Mouse (Mus musculus) neural tube, embryonic 11.5 days (tissue): Measurements from ENCODE around the gene Zfp668. TPM values are rescaled to one million over a fixed set of nuclear protein-coding genes. Genes with fewer than 3 reads are reported as not detected.

Source experiments
- polyA plus RNA-seq: library from polyadenylated mRNA; unstranded; fragments of >200 nt; fragmentation: Nextera tagmentation; extraction: Ambion mirVana; gene quantifications from 2 replicates; pipeline ENCODE4 v1.2.1, GENCODE M21; 2014

The Zfp668 gene
- polyA plus RNA-seq, 1 experiment from 2014 or later, result 26.6 TPM

Other genes with a start within 250 kb of the Zfp668 start
- gene Bcl7c, start 167.9 kb downstream of the Zfp668 start, polyA plus RNA-seq, result 54.5 and 55.5 TPM in 2 replicates
- 6.0 and 8.8 TPM in 2 replicates for gene Ctf1, start 164.1 kb downstream of the Zfp668 start, polyA plus RNA-seq
- gene Ctf2, start 144.7 kb downstream of the Zfp668 start, polyA plus RNA-seq, result 0.18 TPM in 1 of 2 replicates, not detected in the other
- 6.7 and 7.7 TPM in 2 replicates for gene Fbxl19, start 132.3 kb downstream of the Zfp668 start, polyA plus RNA-seq
- gene Orai3, start 107.0 kb downstream of the Zfp668 start, polyA plus RNA-seq, result 5.5 and 6.5 TPM in 2 replicates
- 27.2 and 28.5 TPM in 2 replicates for gene Setd1a, start 100.2 kb downstream of the Zfp668 start, polyA plus RNA-seq
- not detected in 2 replicates for gene Gm49388, start 91.2 kb downstream of the Zfp668 start, polyA plus RNA-seq
- 7.1 and 8.3 TPM in 2 replicates for gene Hsd3b7, start 76.2 kb downstream of the Zfp668 start, polyA plus RNA-seq
- gene Stx4a, start 52.5 kb downstream of the Zfp668 start, polyA plus RNA-seq, result 10.4 and 10.7 TPM in 2 replicates
- gene Stx1b, start 52.3 kb downstream of the Zfp668 start, polyA plus RNA-seq, result 7.8 and 8.1 TPM in 2 replicates
- gene Zfp646, start 607 bp downstream of the Zfp668 start, polyA plus RNA-seq, result 19.8 and 21.9 TPM in 2 replicates
- 0.46 and 0.61 TPM in 2 replicates for gene Prss53, start 14.1 kb upstream of the Zfp668 start, polyA plus RNA-seq
- not detected in 2 replicates for gene Gm21974, start 18.6 kb upstream of the Zfp668 start, polyA plus RNA-seq
- 53.9 and 59.6 TPM in 2 replicates for gene Vkorc1, start 18.8 kb upstream of the Zfp668 start, polyA plus RNA-seq
- 99.7 and 109 TPM in 2 replicates for gene Bckdk, start 27.3 kb upstream of the Zfp668 start, polyA plus RNA-seq
- 52.3 and 56.6 TPM in 2 replicates for gene Kat8, start 35.7 kb upstream of the Zfp668 start, polyA plus RNA-seq
- gene Prss8, start 53.3 kb upstream of the Zfp668 start, polyA plus RNA-seq, result 1.6 and 2.0 TPM in 2 replicates
- 11.6 and 11.7 TPM in 2 replicates for gene Prss36, start 69.9 kb upstream of the Zfp668 start, polyA plus RNA-seq
- gene Fus, start 90.6 kb upstream of the Zfp668 start, polyA plus RNA-seq, result 48.1 and 51.6 TPM in 2 replicates
- 6.3 and 8.6 TPM in 2 replicates for gene Pycard, start 117.0 kb upstream of the Zfp668 start, polyA plus RNA-seq
- gene Trim72, start 127.1 kb upstream of the Zfp668 start, polyA plus RNA-seq, result not detected in 2 replicates
- gene Itgam, start 185.8 kb upstream of the Zfp668 start, polyA plus RNA-seq, result 0.37 and 0.64 TPM in 2 replicates
- gene Gm49368, start 185.9 kb upstream of the Zfp668 start, polyA plus RNA-seq, result not detected in 2 replicates